Mouse (Mus musculus) kidney, adult 2 months (tissue): Measurements from ENCODE around the gene Slain2.

ENCODE experiments used
- CTCF ChIP-seq: fragments of 200-500 bp; conservative IDR thresholded peaks from 2 replicates; pipeline ENCODE4 v1.5.1; 2011; ENCODE audit warnings: low read depth, mild to moderate bottlenecking, control low read depth, low read length, moderate library complexity, mixed read lengths; ENCODE audit not compliant: insufficient read depth, insufficient read length
- POLR2A ChIP-seq: fragments of 200-500 bp; IDR thresholded peaks from one replicate; pipeline ENCODE4 v1.6.1; 2011; ENCODE audit warnings: low read depth, low read length, control low read depth

- TF ChIP-seq CTCF (no peak), POLR2A (no peak)
Measured at GRCm38 (mm10) chr5:72897998-72898397, 16.1 kb upstream of the Slain2 start.
